Mouse (Mus musculus) Patski (cell line): ENCODE measurements around the gene Mypop. TPM values are rescaled to one million over a fixed set of nuclear protein-coding genes. Genes with fewer than 3 reads are reported as not detected.
A peak's percentile ranks its signal among the peaks of the same experiment; 100 is the strongest.

Source experiments
- ATAC-seq: fragments of 100-300 bp; one replicate; pipeline ENCODE4 v1.8.0; 2021
- CTCF ChIA-PET: fragments of 350-600 bp; sonication (Branson Sonifier 250); formaldehyde crosslinking; loops from one replicate; lab custom pipeline; 2022; ENCODE audit warnings: inconsistent platforms; lab: Charles Lee
- POLR2A ChIA-PET: fragments of 350-600 bp; sonication (Branson Sonifier 250); formaldehyde crosslinking; loops from one replicate; lab custom pipeline; 2022; ENCODE audit warnings: antibody characterized with exemption, inconsistent platforms; lab: Charles Lee
- DNase-seq: peaks from one replicate; pipeline ENCODE4 v3.0.0-alpha.2; 2011; ENCODE audit warnings: low read depth, low spot score
- H3K27me3 ChIP-seq: fragments of 371-371 bp; one replicate; pipeline ENCODE4 v1.5.1; 2021
- CTCF ChIP-seq: fragments of 100-300 bp; IDR thresholded peaks from one replicate; pipeline ENCODE4 v1.5.1; 2021
- in situ Hi-C: fragments of 300-500 bp; cut with MboI; formaldehyde crosslinking; loops from 3 replicates; pipeline ENCODE4 v1.11.1; 2018; ENCODE audit warnings: low pct_unique_long_range_greater_than_20kb, mixed read lengths
- polyA plus RNA-seq: library from polyadenylated mRNA; unstranded; gene quantifications from one replicate; pipeline ENCODE4 v1.2.3, GENCODE M21; 2021

Gene Mypop
- polyA plus RNA-seq, 1 experiment from 2014 or later, result 15.3 TPM

DNA sequence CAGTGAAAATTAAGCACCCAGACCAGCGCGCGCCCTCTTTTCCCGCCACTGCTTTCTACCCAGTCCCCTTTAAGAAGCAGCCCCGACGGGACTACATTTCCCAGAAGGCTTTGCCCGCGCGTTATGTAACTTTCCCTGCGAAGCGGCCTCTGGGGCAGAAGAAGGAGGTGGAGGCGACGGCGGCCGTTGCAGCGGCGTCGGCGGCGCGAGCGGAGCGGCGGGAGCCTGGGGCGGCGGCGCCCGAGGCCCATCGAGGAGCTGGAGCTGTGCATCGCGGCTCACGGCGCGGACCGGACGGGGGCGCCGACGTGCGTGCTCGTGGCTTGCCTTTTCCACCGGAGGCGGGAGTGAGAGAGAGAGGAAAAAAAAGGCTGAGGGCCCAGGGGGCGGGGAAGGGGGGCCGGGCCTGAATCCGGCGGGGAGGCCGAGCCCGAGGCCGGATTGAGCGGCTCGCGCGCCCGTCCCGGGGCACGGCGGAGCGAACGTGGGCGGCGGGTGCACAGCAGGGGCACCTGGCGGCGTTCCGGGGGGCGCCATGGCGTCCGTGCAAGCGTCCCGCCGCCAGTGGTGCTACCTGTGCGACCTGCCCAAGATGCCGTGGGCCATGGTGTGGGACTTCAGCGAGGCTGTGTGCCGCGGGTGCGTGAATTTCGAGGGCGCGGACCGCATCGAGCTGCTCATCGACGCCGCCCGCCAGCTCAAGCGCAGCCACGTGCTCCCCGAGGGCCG, 13.0 kb downstream of the Mypop start, which contains the start of gene Irf2bp1:
Irf2bp1 (plus strand) TSS at position 143 of the 729 bp plus-strand sequence.
- no peak for DNase-seq
- TF ChIP-seq CTCF, result no peak
- in situ Hi-C loops, result no loop called here
- H3K27me3 ChIP-seq, result no peaks in the 10 kb centered on the region
- ATAC-seq, result peak; percentile 34
- CTCF ChIA-PET, result interaction anchor here (1.1 to 1.3 kb wide), 2 partner anchors 24 to 111 kb away, joined by 3 to 4 read pairs; no protein-coding TSS in a partner anchor
- POLR2A ChIA-PET, result interaction anchor here (1.6 kb wide), 1 partner anchor 13 kb away, joined by 5 read pairs; the partner anchor contains the start of gene Mypop

DNA sequence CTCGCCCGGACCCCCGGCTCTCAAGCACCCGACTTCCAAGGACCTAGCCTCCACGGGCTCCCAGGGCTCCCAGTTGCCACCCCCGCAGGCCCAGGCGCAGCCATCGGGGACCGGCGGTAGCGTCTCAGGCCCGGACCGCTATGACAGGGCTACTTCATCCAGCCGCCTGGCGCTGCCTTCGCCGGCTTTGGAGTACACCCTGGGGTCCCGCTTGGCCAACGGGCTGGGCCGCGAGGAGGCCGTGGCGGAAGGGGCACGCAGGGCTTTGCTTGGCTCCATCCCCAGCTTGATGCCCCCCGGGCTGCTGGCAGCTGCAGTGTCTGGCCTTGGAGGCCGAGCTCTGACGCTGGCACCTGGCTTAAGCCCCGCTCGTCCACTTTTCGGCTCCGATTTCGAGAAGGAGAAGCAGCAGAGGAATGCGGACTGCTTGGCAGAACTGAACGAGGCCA, 13.6 kb downstream of the Mypop start:
- ATAC-seq, result peak; percentile 1
- no peak for DNase-seq
- TF ChIP-seq CTCF, result no peak
- no peaks in the 10 kb centered on the region for H3K27me3 ChIP-seq
- in situ Hi-C loops, result no loop called here
- ChIA-PET POLR2A (no interaction called here), CTCF (interaction anchor here (0.7 to 1.3 kb wide), 3 partner anchors 24 to 112 kb away, joined by 3 to 4 read pairs (median 3); no protein-coding TSS in a partner anchor)

DNA sequence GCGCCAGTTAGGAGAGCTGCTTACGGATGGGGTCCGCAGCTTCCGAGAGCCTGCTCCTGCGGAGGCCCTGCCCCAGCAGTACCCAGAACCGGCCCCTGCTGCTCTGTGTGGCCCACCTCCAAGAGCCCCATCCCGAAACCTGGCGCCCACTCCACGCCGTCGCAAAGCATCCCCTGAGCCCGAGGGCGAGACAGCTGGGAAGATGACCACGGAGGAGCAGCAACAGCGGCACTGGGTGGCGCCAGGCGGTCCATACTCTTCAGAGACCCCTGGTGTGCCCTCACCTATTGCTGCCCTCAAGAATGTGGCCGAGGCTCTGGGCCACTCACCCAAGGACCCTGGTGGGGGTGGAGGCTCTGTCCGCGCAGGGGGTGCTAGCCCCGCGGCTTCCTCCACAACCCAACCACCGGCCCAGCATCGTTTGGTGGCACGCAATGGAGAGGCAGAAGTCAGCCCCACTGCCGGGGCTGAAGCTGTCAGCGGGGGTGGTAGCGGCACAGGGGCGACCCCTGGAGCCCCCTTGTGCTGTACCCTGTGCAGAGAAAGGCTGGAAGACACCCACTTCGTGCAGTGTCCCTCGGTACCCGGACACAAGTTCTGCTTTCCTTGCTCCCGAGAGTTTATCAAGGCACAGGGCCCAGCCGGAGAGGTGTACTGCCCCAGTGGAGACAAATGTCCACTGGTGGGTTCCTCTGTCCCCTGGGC, 14.5 kb downstream of the Mypop start:
- ATAC-seq (no peak), DNase-seq (no peak)
- no peak for TF ChIP-seq CTCF
- no peaks in the 10 kb centered on the region for H3K27me3 ChIP-seq
- POLR2A ChIA-PET, result interaction anchor here (0.6 kb wide), 1 partner anchor 111 kb away, joined by 6 read pairs; no protein-coding TSS in a partner anchor
- CTCF ChIA-PET, result interaction anchor here (0.7 to 2.8 kb wide), 5 partner anchors 14 to 113 kb away, joined by 3 to 17 read pairs (median 4); partner anchors contain the start of genes Foxa3 and Sympk
- in situ Hi-C loops, result no loop called here

DNA sequence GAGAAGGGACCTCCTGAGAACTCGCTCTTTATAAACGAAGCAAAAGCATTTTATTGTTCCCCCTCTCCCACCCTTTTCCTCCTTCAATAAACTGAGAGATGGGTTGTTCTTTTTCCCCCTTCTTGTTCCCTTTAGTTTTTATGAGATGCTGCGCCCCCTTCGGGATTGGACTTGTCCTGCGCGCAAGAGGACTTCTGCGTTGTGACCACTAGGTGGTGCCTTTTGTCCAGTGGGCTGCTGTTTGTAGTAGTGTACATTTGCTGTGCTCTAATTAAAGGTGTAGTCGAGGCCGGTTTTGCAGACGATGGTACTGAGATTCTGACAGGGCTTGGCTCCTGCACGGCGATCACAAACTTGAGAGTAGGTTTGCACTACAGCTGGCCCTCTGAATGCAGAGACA, 15.4 kb downstream of the Mypop start:
- ChIA-PET CTCF (interaction anchor here (0.9 to 2.8 kb wide), 3 partner anchors 13 to 19 kb away, joined by 5 to 17 read pairs (median 6); partner anchors contain the start of genes Foxa3 and Sympk), POLR2A (no interaction called here)
- H3K27me3 ChIP-seq, result no peaks in the 10 kb centered on the region
- DNase-seq, result no peak
- in situ Hi-C loops, result no loop called here
- no peak for TF ChIP-seq CTCF
- ATAC-seq, result peak; percentile 29

DNA sequence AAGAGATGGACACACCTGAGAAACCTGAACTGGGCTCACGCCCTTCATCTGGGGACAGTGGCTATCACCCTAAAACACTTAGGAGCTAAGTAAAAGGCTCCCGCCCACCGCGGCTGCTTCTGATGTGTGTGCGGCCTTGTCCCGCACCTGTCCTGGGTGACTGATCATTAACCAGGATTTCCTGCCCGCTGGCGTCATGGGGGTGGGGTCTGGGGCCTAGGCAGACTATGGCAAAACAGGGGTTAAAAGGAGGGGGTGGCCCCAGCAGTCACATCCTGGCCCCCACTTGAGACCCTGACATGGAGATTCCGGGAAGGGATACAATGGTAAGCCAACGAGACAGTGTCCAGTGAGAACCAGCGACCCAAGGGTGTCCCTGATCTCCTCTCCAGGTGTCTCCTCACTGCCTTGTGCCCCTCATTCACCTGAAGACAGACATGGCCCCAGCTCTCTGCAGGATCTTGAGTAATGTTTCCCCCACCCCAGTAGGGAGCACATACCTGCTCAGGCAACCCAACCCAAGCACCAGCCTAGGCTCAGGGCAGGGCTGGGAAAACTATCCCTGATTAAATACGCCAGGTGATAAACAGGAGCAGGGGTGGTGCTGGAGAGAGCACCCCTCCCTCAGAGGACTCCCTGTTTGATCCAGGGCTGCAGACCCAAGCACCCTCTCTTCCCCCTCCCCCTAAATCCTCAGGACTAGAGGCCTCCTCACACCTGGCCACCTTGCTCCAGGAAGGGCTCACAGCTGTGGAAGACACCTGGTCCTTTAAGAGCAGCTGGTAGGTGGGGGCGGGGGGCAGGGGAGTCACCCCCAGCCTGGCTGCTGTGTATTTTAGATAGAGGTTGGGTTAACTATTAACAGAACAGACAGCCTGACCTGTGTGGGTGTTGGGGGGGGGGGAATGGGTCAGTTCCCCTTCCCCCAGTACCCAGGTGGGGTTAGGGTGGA, 16.3 kb downstream of the Mypop start:
- TF ChIP-seq CTCF, result no peak
- H3K27me3 ChIP-seq, result no peaks in the 10 kb centered on the region
- POLR2A ChIA-PET, result interaction anchor here (0.6 kb wide), 1 partner anchor 33 kb away, joined by 3 read pairs; no protein-coding TSS in a partner anchor
- CTCF ChIA-PET, result interaction anchor here (0.9 to 2.8 kb wide), 3 partner anchors 13 to 18 kb away, joined by 5 to 17 read pairs (median 6); partner anchors contain the start of genes Foxa3 and Sympk
- ATAC-seq (no peak), DNase-seq (no peak)
- in situ Hi-C loops, result no loop called here

DNA sequence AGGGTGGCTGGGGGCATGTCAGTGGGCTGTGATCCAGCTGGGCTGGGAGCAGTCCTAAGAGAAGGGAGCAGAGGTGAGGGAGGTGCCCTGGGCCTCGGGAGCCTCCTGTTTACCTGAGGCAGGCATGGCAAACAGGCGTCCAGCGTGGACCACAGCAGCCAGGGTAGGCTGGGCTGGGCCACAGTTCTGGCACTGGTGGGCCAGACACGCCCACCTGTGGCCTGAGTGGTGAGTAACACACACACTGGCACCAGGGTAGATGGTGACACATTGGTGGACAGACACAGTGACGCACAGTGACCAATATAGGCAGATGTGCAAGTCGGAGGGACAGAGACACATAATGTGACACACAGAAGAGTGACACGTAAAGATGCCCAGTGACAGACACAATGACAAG, 19.5 kb downstream of the Mypop start:
- CTCF ChIA-PET, result interaction anchor here (1.5 kb wide), 1 partner anchor 12 kb away, joined by 3 read pairs; no protein-coding TSS in a partner anchor
- ATAC-seq (no peak), DNase-seq (no peak)
- in situ Hi-C loops, result no loop called here
- TF ChIP-seq CTCF, result no peak
- POLR2A ChIA-PET, result no interaction called here
- no peaks in the 10 kb centered on the region for H3K27me3 ChIP-seq

DNA sequence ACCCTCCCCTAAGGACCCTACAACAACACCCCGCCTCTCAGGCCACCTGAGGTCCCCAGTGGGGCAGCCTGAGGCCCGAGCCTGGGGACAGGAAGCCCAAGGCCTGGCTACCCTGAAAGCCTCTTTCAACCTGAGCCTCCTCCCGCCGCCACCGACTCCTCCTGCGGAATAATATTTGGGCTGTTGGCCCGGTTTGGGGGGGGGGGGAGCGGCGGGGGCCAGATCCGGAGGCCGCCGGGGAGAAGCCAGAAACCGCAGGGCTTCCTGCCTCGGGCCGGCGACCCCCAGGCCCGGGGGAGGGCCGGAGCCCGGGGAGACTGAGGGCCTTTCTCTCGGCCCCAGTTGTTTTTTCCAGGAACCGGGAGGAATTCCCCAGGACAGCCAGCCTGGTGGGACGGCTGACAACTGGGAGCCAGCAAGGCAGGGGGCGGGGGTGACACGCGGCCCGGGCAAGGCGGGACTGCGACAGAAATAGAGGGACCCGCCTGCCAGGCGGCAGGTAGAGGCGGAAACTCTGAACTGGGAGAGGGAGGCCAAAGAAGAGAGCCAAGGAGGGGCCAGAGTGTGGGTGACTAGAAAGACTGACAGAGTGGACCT, 21.1 kb downstream of the Mypop start:
- ChIA-PET POLR2A (interaction anchor here (0.6 kb wide), 1 partner anchor 550 kb away, joined by 4 read pairs; no protein-coding TSS in a partner anchor), CTCF (interaction anchor here (1.5 kb wide), 1 partner anchor 11 kb away, joined by 3 read pairs; no protein-coding TSS in a partner anchor)
- no peak for TF ChIP-seq CTCF
- H3K27me3 ChIP-seq, result no peaks in the 10 kb centered on the region
- ATAC-seq, result peak; percentile 22
- in situ Hi-C loops, result no loop called here
- DNase-seq, result no peak

DNA sequence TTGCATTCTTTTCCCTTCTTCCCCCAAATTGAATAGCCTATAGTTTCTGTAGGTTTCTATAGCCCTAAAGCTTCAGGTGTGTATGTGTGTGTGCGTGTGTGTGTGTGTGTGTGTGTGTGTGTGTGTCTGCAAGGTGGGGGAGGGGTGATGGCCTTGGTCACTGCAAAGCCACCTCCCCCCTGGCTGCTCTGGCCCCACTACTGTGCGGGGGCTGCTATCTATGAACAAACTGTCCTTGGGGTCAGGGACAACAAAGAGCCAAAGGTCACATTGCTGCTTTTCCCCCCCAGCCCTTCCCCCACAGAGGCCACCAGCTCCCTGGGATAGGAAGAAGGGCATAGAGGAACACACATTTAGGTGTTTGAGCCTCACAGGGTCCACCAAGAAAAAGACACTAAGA, 21.8 kb downstream of the Mypop start:
- in situ Hi-C loops, result no loop called here
- ChIA-PET CTCF (no interaction called here), POLR2A (no interaction called here)
- ATAC-seq (no peak), DNase-seq (no peak)
- no peaks in the 10 kb centered on the region for H3K27me3 ChIP-seq
- no peak for TF ChIP-seq CTCF

DNA sequence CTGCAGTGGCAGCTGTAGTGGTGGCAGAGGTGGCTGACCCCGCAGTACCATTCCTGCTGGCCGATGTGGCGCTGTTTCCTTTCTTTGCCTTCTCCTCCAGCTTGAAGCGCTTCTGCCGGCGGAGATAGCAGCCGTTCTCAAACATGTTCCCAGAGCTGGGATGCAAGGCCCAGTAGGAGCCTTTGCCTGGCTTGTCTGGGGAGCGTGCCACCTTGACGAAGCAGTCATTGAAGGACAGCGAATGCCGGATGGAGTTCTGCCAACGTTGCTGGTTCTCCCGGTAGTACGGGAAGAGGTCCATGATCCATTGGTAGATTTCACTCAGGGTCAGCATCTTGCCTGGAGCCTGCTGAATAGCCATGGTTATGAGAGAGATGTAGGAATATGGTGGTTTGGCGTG, 23.4 kb downstream of the Mypop start:
- TF ChIP-seq CTCF, result no peak
- no peak for ATAC-seq
- CTCF ChIA-PET, result no interaction called here
- H3K27me3 ChIP-seq, result no peaks in the 10 kb centered on the region
- POLR2A ChIA-PET, result interaction anchor here (1.0 kb wide), 1 partner anchor 11 kb away, joined by 3 read pairs; no protein-coding TSS in a partner anchor
- DNase-seq, result no peak
- in situ Hi-C loops, result no loop called here
